Mouse (Mus musculus) hindbrain, postnatal 0 days (tissue): Measurements from ENCODE around the gene Rnf10. TPM values are rescaled to one million over a fixed set of nuclear protein-coding genes. Genes with fewer than 3 reads are reported as not detected.

ENCODE experiments used
- ATAC-seq: fragments of 200-750 bp; cut with Nextera tagmentation; 2 replicates; pipeline ENCODE4 v1.8.0; 2017; ENCODE audit warnings: mild to moderate bottlenecking, moderate TSS enrichment, moderate library complexity
- DNase-seq: peaks from one replicate; pipeline ENCODE4 v3.0.0-alpha.2; 2015; ENCODE audit warnings: low spot score
- H3K27ac ChIP-seq: fragments of 300-500 bp; sonication (generic); 2 replicates; pipeline ENCODE4 v1.5.1; 2014; ENCODE audit warnings: mild to moderate bottlenecking
- H3K27me3 ChIP-seq: fragments of 300-500 bp; sonication (generic); 2 replicates; pipeline ENCODE4 v1.6.1; 2014; ENCODE audit warnings: low read length, mixed read lengths; ENCODE audit not compliant: insufficient read depth
- H3K36me3 ChIP-seq: fragments of 300-500 bp; sonication (generic); 2 replicates; pipeline ENCODE4 v1.6.1; 2014; ENCODE audit warnings: low read length, mixed read lengths; ENCODE audit not compliant: insufficient read depth
- H3K4me1 ChIP-seq: fragments of 300-500 bp; sonication (generic); 2 replicates; pipeline ENCODE4 v1.6.1; 2014; ENCODE audit warnings: antibody characterized with exemption, low read length, mixed read lengths; ENCODE audit not compliant: insufficient read depth
- H3K4me2 ChIP-seq: fragments of 300-500 bp; sonication (generic); 2 replicates; pipeline ENCODE4 v1.6.1; 2014; ENCODE audit warnings: low read depth, mild to moderate bottlenecking, low read length, moderate library complexity, mixed read lengths
- H3K4me3 ChIP-seq: fragments of 300-500 bp; sonication (generic); 2 replicates; pipeline ENCODE4 v1.5.1; 2014; ENCODE audit warnings: low read length
- H3K9ac ChIP-seq: fragments of 300-500 bp; sonication (generic); replicated peaks from 2 replicates; pipeline ENCODE4 v1.6.1; 2014; ENCODE audit warnings: mild to moderate bottlenecking, low read length, moderate library complexity, mixed read lengths
- H3K9me3 ChIP-seq: fragments of 300-500 bp; sonication (generic); 2 replicates; pipeline ENCODE4 v1.6.1; 2016; ENCODE audit warnings: low read length, mixed read lengths
- CTCF ChIP-seq: IDR thresholded peaks from 2 replicates; pipeline ENCODE4 v1.5.1; 2016; ENCODE audit warnings: antibody characterized with exemption, control low read depth, low read depth
- WGBS: fragments of 180-500 bp; shearing (Covaris S2); extraction: QIAGEN DNeasy Blood & Tissue Kit; methylation state at CpG from one replicate; pipeline ENCODE4 v1.1.7; 2014; 5-methylcytosine and 5-hydroxymethylcytosine counted together
- polyA plus RNA-seq: library from polyadenylated mRNA; unstranded; fragments of >200 nt; fragmentation: Nextera tagmentation; extraction: Ambion mirVana; gene quantifications from 2 replicates; pipeline ENCODE4 v1.2.1, GENCODE M21; 2015
- total RNA-seq: library from RNA; depleted of rRNA; stranded (reverse); fragments of >200 nt; gene quantifications from 2 replicates; pipeline ENCODE4 v1.2.3, GENCODE M21; 2014

Gene Rnf10
- total and polyA plus RNA-seq, 2 experiments from 2014 or later, result 112 to 141 TPM

GRCm38 (mm10) chr5:115231552-115232120 is 41.1 kb downstream of the Rnf10 start:
- DNase-seq, result peak; percentile 31
- no peak for ATAC-seq
- H3K4me1 ChIP-seq, result no peaks in the 10 kb centered on the region
- no peak overlapping the region for H3K4me3 ChIP-seq
- H3K9ac ChIP-seq, result no peak overlapping the region
- no peak overlapping the region for H3K27ac ChIP-seq
- no peaks in the 10 kb centered on the region for H3K36me3 ChIP-seq
- H3K4me2 ChIP-seq, result 0 out of 2 replicates have a peak overlapping the region, but pooled peaks have one; percentile 3
- no peak for TF ChIP-seq CTCF
- no peaks in the 10 kb centered on the region for H3K9me3 ChIP-seq
- H3K27me3 ChIP-seq, result no peaks in the 10 kb centered on the region
- WGBS, result 30% methylated on average over 16 of the region's 16 CpGs

- no peak for ATAC-seq
- TF ChIP-seq CTCF, result no peak
- DNase-seq, result no peak
- no peaks in the 10 kb centered on the region for H3K27me3 ChIP-seq
- no peaks in the 10 kb centered on the region for H3K36me3 ChIP-seq
- H3K4me2 ChIP-seq, result no peak overlapping the region
- no peak overlapping the region for H3K27ac ChIP-seq
- no peaks in the 10 kb centered on the region for H3K9me3 ChIP-seq
- H3K4me1 ChIP-seq, result no peaks in the 10 kb centered on the region
- no peak overlapping the region for H3K4me3 ChIP-seq
- WGBS, result 52% methylated on average over 15 of the region's 15 CpGs
- H3K9ac ChIP-seq, result no peak overlapping the region
Measured at GRCm38 (mm10) chr5:115230830-115231551, 41.7 kb downstream of the Rnf10 start.

- DNase-seq, result no peak
- no peak overlapping the region for H3K27ac ChIP-seq
- H3K27me3 ChIP-seq, result no peaks in the 10 kb centered on the region
- WGBS, result 78% methylated on average over 3 of the region's 3 CpGs
- ATAC-seq, result no peak
- no peak overlapping the region for H3K4me3 ChIP-seq
- peak; percentile 48 for TF ChIP-seq CTCF
- no peaks in the 10 kb centered on the region for H3K9me3 ChIP-seq
- H3K9ac ChIP-seq, result no peak overlapping the region
- no peak overlapping the region for H3K4me2 ChIP-seq
- peaks cover 4% of the 10 kb centered on the region; the same call in 1 of the 2 replicates for H3K4me1 ChIP-seq
- H3K36me3 ChIP-seq, result no peaks in the 10 kb centered on the region
Measured at GRCm38 (mm10) chr5:115222485-115222884, 50.2 kb downstream of the Rnf10 start.

GRCm38 (mm10) chr5:115220931-115221640 is 51.6 kb downstream of the Rnf10 start:
- TF ChIP-seq CTCF, result no peak
- H3K4me1 ChIP-seq, result peaks cover 4% of the 10 kb centered on the region; the same call in 1 of the 2 replicates
- ATAC-seq (0 out of 2 replicates have a peak, but pooled peaks have one; percentile 40), DNase-seq (peak; percentile 39)
- no peaks in the 10 kb centered on the region for H3K36me3 ChIP-seq
- no peaks in the 10 kb centered on the region for H3K9me3 ChIP-seq
- WGBS, result 21% methylated on average over 13 of the region's 13 CpGs
- no peak overlapping the region for H3K4me3 ChIP-seq
- no peak overlapping the region for H3K4me2 ChIP-seq
- no peak overlapping the region for H3K27ac ChIP-seq
- H3K9ac ChIP-seq, result no peak overlapping the region; the same call in 1 of the 2 replicates
- H3K27me3 ChIP-seq, result no peaks in the 10 kb centered on the region

- 88% methylated on average over 12 of the region's 12 CpGs for WGBS
- no peak for TF ChIP-seq CTCF
- DNase-seq, result no peak
- Histone ChIP-seq H3K9me3 (no peaks in the 10 kb centered on the region), H3K27ac (no peak overlapping the region), H3K27me3 (no peaks in the 10 kb centered on the region), H3K4me1 (peaks cover 9% of the 10 kb centered on the region; the same call in 1 of the 2 replicates), H3K4me2 (no peak overlapping the region), H3K4me3 (no peak overlapping the region), H3K9ac (no peak overlapping the region), H3K36me3 (no peaks in the 10 kb centered on the region)
- no peak for ATAC-seq
Measured at GRCm38 (mm10) chr5:115217998-115218397, 54.7 kb downstream of the Rnf10 start.

- peak; percentile 52 for ATAC-seq
- DNase-seq, result no peak
- WGBS, result 15% methylated on average over 27 of the region's 27 CpGs
Measured at GRCm38 (mm10) chr5:115215273-115216185, 57.2 kb downstream of the Rnf10 start.

More at GRCm38 (mm10) chr5:115215273-115216185, 57.2 kb downstream of the Rnf10 start:
- H3K9me3 ChIP-seq, result no peaks in the 10 kb centered on the region
- H3K4me2 ChIP-seq, result peak overlapping the region; percentile 58
- 0 out of 2 replicates have a peak, but pooled peaks cover 5% of the 10 kb centered on the region for H3K4me1 ChIP-seq
- no peak for TF ChIP-seq CTCF
- H3K27me3 ChIP-seq, result no peaks in the 10 kb centered on the region
- peak overlapping the region; percentile 27; the same call in 1 of the 2 replicates for H3K27ac ChIP-seq
- H3K4me3 ChIP-seq, result peak overlapping the region; percentile 35
- no peaks in the 10 kb centered on the region for H3K36me3 ChIP-seq
- H3K9ac ChIP-seq, result peak overlapping the region; percentile 53
